7 mouse cellular contexts compared by ENCODE assay signal in genomic region chr2:45109161-45109950, GRCm38 (mm10). TPM values are rescaled to one million over a fixed set of nuclear protein-coding genes. Genes with fewer than 3 reads are reported as not detected.
DNase-seq lines count a peak whose midpoint lies in the region; ATAC-seq lines count a peak whose summit lies in the region.

No protein-coding gene starts in this region.

- H3K9ac ChIP-seq in heart, embryonic 14.5 days (ENCODE audit: low read length): peak overlapping the region; percentile 99
- H3K9ac ChIP-seq in limb, embryonic 15.5 days: peak overlapping the region; percentile 91
- peak overlapping the region; percentile 96 for H3K9ac ChIP-seq in neural tube, embryonic 14.5 days (replicated peaks; ENCODE audit: low read depth, low read length)

- under 1% methylated on average over 73 of the region's 74 CpGs for WGBS in heart, embryonic 14.5 days
- WGBS in limb, embryonic 15.5 days: under 1% methylated on average over 59 of the region's 74 CpGs
- under 1% methylated on average over 45 of the region's 74 CpGs for WGBS in neural tube, embryonic 14.5 days

- ATAC-seq in heart, embryonic 14.5 days (ENCODE audit: insufficient number of reproducible peaks, insufficient read depth, low FRiP score, low read depth): peak; percentile 51
- no peak for ATAC-seq in limb, embryonic 15.5 days (ENCODE audit: insufficient number of reproducible peaks, low FRiP score, low TSS enrichment, low read depth)
- ATAC-seq in neural tube, embryonic 14.5 days (ENCODE audit: low read depth): peak; percentile 18

- H3K9me3 ChIP-seq in heart, embryonic 14.5 days (ENCODE audit: control insufficient read depth, low read length): no peaks in the 10 kb centered on the region
- no peaks in the 10 kb centered on the region for H3K9me3 ChIP-seq in limb, embryonic 15.5 days
- H3K9me3 ChIP-seq in neural tube, embryonic 14.5 days (ENCODE audit: control insufficient read depth, low read length): no peaks in the 10 kb centered on the region

- H3K4me2 ChIP-seq in heart, embryonic 14.5 days (ENCODE audit: low read length): peak overlapping the region; percentile 78
- H3K4me2 ChIP-seq in limb, embryonic 15.5 days: peak overlapping the region; percentile 68
- peak overlapping the region; percentile 73 for H3K4me2 ChIP-seq in neural tube, embryonic 14.5 days (ENCODE audit: low read depth, low read length)

- H3K4me1 ChIP-seq in heart, embryonic 14.5 days (ENCODE audit: control insufficient read depth in 2 of 2, insufficient read depth in 2 of 2, low read length in 2 of 2): peaks cover 17 to 40% of the 10 kb centered on the region in 2 experiments
- H3K4me1 ChIP-seq in limb, embryonic 15.5 days: peaks cover 13% of the 10 kb centered on the region; the same call in 1 of the 2 replicates
- H3K4me1 ChIP-seq in neural tube, embryonic 14.5 days (ENCODE audit: control insufficient read depth, insufficient read depth, low read length): peaks cover 20% of the 10 kb centered on the region

- H3K27me3 ChIP-seq in heart, embryonic 14.5 days (ENCODE audit: control insufficient read depth, insufficient read depth, low read length): no peaks in the 10 kb centered on the region
- peaks cover 42% of the 10 kb centered on the region for H3K27me3 ChIP-seq in limb, embryonic 15.5 days
- no peaks in the 10 kb centered on the region for H3K27me3 ChIP-seq in neural tube, embryonic 14.5 days (ENCODE audit: control insufficient read depth, insufficient read depth, low read length)

- H3K4me3 ChIP-seq in heart, embryonic 14.5 days (ENCODE audit: control insufficient read depth in 1 of 2, insufficient read depth in 1 of 2, low read depth in 1 of 2, low read length in 2 of 2): peak overlapping the region; percentile 92 to 98
- H3K4me3 ChIP-seq in limb, embryonic 15.5 days: peak overlapping the region; percentile 62
- peak overlapping the region; percentile 79 for H3K4me3 ChIP-seq in neural tube, embryonic 14.5 days (ENCODE audit: low read depth, low read length)

- DNase-seq in 3T3-L1 (ENCODE audit: low read depth, low spot score): peak; percentile 75
- DNase-seq in CD4-positive helper T cell, adult 2 months (ENCODE audit: low read depth, low spot score): peak; percentile 18
- DNase-seq in embryo, embryonic 11 days: peak; percentile 65
- DNase-seq in urinary bladder, postnatal 36 days (ENCODE audit: low spot score in 2 of 2): no peak

- H3K27ac ChIP-seq in heart, embryonic 14.5 days (replicated peaks in 1 of 2; ENCODE audit: control insufficient read depth in 1 of 2, insufficient read depth in 1 of 2, low read depth in 2 of 2, low read length in 2 of 2): peak overlapping the region; percentile 96
- peak overlapping the region; percentile 90 for H3K27ac ChIP-seq in limb, embryonic 15.5 days
- peak overlapping the region; percentile 98 for H3K27ac ChIP-seq in neural tube, embryonic 14.5 days (ENCODE audit: low read depth, low read length)

- peaks cover 7% of the 10 kb centered on the region; the same call in 1 of the 2 replicates for H3K36me3 ChIP-seq in heart, embryonic 14.5 days (ENCODE audit: control insufficient read depth, insufficient read depth, low read length)
- no peaks in the 10 kb centered on the region for H3K36me3 ChIP-seq in limb, embryonic 15.5 days
- H3K36me3 ChIP-seq in neural tube, embryonic 14.5 days (ENCODE audit: control insufficient read depth, insufficient read depth, low read length): no peaks in the 10 kb centered on the region

RNA-seq across cellular contexts. Expression of gene Zeb2, which starts 7.8 kb away (rescaled TPM):
- 22.0 and 22.2 TPM in 2 replicates for polyA plus RNA-seq in heart, embryonic 14.5 days (2014; fragmentation: Nextera tagmentation; extraction: Ambion mirVana)
- 53.6 and 58.2 TPM in 2 replicates for polyA plus RNA-seq in limb, embryonic 15.5 days (2015; fragmentation: Nextera tagmentation; extraction: Ambion mirVana)
- polyA plus RNA-seq in neural tube, embryonic 14.5 days (2014; fragmentation: Nextera tagmentation; extraction: Ambion mirVana): 53.8 and 57.6 TPM in 2 replicates

Comparison
In these comparisons a context has a peak if more than half of its experiments do, and no peak if none do; other contexts are left out.
1. DNase-seq: peak in 3T3-L1 (single experiment), CD4-positive helper T cell, adult 2 months (single experiment) and embryo, embryonic 11 days (single experiment); none in urinary bladder, postnatal 36 days (0 of 2).
2. Peak in every context shown above with its lines, with median percentiles within 50 percentile points of each other: H3K27ac ChIP-seq, H3K4me2 ChIP-seq, H3K4me3 ChIP-seq and H3K9ac ChIP-seq.